Mouse (Mus musculus): ENCODE data around the gene Gm4846. TPM values are rescaled to one million over a fixed set of nuclear protein-coding genes. Genes with fewer than 3 reads are reported as not detected.
"Not testable (repeated sequence)": the region's sequence is repeated elsewhere in the genome, so short reads cannot be mapped to it uniquely, and the experiment has no call there.

Gene Gm4846
- not detected in 2 replicates for polyA plus RNA-seq (2011; ENCODE audit: insufficient read depth, insufficient read length, low read depth, missing spikeins)

DNA sequence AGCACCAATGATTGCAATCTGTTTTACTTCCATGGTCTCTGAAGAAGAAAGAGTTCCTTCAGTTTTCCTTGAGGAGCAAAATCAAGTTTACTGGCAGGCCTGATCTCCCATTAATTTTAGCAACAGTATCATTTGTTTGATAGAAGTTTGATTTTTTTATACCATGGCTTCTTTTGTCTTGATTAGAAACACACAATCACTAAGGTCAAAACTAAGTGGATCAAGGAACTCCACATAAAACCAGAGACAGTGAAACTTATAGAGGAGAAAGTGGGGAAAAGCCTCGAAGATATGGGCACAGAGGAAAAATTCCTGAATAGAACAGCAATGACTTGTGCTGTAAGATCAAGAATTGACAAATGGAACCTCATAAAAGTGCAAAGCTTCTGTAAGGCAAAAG, at the start of gene Gm4846:
Gm4846 (minus strand) TSS at position 101 of the 400 bp plus-strand sequence.
- not testable (repeated sequence) for H3K27ac ChIP-seq (ENCODE audit: insufficient read depth, low read length); H3K4me1 ChIP-seq (ENCODE audit: control insufficient read depth, insufficient read depth, low read length); H3K27me3 ChIP-seq (ENCODE audit: control insufficient read depth, insufficient read depth, low read length, poor library complexity, severe bottlenecking); H3K4me3 ChIP-seq (ENCODE audit: low read depth, low read length); H3K36me3 ChIP-seq (ENCODE audit: control insufficient read depth, insufficient read depth, low read length, poor library complexity, severe bottlenecking); H3K9me3 ChIP-seq (replicated peaks; ENCODE audit: control insufficient read depth, insufficient read depth, low read length, poor library complexity, severe bottlenecking); H3K9ac ChIP-seq (ENCODE audit: low read depth, poor library complexity, severe bottlenecking)

DNA sequence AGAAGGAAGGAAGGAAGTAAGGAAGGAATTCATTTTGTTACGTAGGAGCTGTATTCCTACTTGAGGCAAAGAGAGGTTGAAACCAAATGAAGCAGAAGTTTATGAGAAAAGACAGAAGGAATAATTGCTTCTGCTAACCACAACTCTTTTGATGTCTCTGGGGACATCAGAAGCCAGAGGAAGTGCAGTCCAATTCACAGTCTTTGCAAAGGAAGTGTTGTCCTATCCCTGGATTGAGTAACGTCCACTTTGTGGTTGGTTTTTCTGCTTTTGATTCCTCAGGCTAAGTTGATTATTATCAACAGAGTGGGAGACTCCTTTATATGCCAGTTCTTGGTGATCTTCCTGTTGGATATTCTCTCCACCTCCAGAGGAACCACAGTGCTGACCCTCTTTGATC, 34.1 kb upstream of the Gm4846 start:
- not testable (repeated sequence) for H3K27ac ChIP-seq (ENCODE audit: insufficient read depth, low read length); H3K9ac ChIP-seq (ENCODE audit: low read depth, poor library complexity, severe bottlenecking); H3K9me3 ChIP-seq (replicated peaks; ENCODE audit: control insufficient read depth, insufficient read depth, low read length, poor library complexity, severe bottlenecking); H3K27me3 ChIP-seq (ENCODE audit: control insufficient read depth, insufficient read depth, low read length, poor library complexity, severe bottlenecking); H3K36me3 ChIP-seq (ENCODE audit: control insufficient read depth, insufficient read depth, low read length, poor library complexity, severe bottlenecking); H3K4me1 ChIP-seq (ENCODE audit: control insufficient read depth, insufficient read depth, low read length); H3K4me3 ChIP-seq (ENCODE audit: low read depth, low read length)

DNA sequence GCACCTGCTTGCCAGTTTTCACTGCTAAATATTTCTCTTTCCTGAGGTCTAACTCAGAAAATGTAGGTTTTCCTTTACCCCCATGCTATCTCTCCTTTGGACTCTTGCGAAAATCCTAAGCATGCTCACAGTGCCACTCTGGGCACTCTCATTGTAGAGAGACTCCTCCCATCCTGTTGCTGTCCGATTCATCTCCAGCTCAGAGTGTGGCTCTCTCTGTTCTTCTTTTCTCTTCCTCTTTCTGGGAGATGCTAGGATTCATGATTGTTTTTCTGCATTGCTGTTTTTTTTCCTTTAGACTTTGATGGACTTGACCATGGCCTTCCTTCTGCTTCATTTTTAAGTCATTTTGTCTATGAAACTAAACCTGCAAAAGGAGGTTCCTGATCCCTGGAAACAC, 27.3 kb upstream of the Gm4846 start:
- not testable (repeated sequence) for H3K27me3 ChIP-seq (ENCODE audit: control insufficient read depth, insufficient read depth, low read length, poor library complexity, severe bottlenecking); H3K27ac ChIP-seq (ENCODE audit: insufficient read depth, low read length); H3K4me3 ChIP-seq (ENCODE audit: low read depth, low read length); H3K4me1 ChIP-seq (ENCODE audit: control insufficient read depth, insufficient read depth, low read length); H3K9ac ChIP-seq (ENCODE audit: low read depth, poor library complexity, severe bottlenecking); H3K36me3 ChIP-seq (ENCODE audit: control insufficient read depth, insufficient read depth, low read length, poor library complexity, severe bottlenecking); H3K9me3 ChIP-seq (replicated peaks; ENCODE audit: control insufficient read depth, insufficient read depth, low read length, poor library complexity, severe bottlenecking)

DNA sequence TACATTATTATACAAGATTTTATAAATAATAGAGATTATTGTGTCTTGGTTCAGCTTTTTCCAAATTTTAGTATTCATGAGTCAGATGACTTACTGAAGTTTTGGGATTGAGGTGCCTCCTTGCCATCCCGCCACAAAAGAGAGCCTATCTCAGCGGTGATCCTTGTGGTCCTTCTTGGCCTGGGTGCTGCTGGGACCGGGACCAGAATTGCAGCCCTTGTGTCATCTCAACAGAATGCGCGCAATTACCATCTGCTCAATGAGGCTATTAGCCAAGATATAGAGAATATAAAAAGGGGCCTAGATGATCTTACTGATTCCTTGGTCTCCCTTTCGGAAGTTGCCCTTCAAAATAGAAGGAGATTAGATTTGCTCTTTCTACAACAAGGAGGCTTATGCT, 22.2 kb upstream of the Gm4846 start:
- not testable (repeated sequence) for H3K9ac ChIP-seq (ENCODE audit: low read depth, poor library complexity, severe bottlenecking); H3K27ac ChIP-seq (ENCODE audit: insufficient read depth, low read length); H3K27me3 ChIP-seq (ENCODE audit: control insufficient read depth, insufficient read depth, low read length, poor library complexity, severe bottlenecking); H3K4me1 ChIP-seq (ENCODE audit: control insufficient read depth, insufficient read depth, low read length); H3K4me3 ChIP-seq (ENCODE audit: low read depth, low read length); H3K36me3 ChIP-seq (ENCODE audit: control insufficient read depth, insufficient read depth, low read length, poor library complexity, severe bottlenecking); H3K9me3 ChIP-seq (replicated peaks; ENCODE audit: control insufficient read depth, insufficient read depth, low read length, poor library complexity, severe bottlenecking)

DNA sequence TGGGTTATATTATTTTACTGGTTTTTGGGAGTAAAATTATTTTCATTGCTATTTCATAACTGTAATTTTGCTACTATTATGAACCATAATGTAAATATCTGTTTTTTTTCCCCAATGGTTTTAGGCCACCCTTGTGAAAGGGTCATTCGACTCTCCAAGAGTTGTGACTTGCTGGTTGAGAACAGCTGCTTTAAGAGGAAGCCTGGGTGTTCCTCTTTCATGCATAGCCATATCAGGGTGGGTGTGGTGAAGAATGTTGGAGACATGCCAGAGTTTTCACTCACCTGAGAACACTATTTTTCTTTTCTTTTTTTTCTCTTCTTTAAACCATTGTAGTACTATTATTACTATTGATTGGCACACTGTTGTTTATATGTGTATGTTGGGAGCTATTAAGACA, 19.2 kb upstream of the Gm4846 start:
- H3K4me3 ChIP-seq (ENCODE audit: low read depth, low read length), result no peak overlapping the region
- H3K9me3 ChIP-seq (replicated peaks; ENCODE audit: control insufficient read depth, insufficient read depth, low read length, poor library complexity, severe bottlenecking), result no peaks in the 10 kb centered on the region
- H3K4me1 ChIP-seq (ENCODE audit: control insufficient read depth, insufficient read depth, low read length), result no peaks in the 10 kb centered on the region
- H3K36me3 ChIP-seq (ENCODE audit: control insufficient read depth, insufficient read depth, low read length, poor library complexity, severe bottlenecking), result no peaks in the 10 kb centered on the region
- TF ChIP-seq EP300 (IDR thresholded peaks at IDR 0.05; ENCODE audit: insufficient read depth, low read depth, low read length), result no peak
- no peak for TF ChIP-seq CTCF (IDR thresholded peaks at IDR 0.05; ENCODE audit: low read depth, low read length)
- no peak for TF ChIP-seq POLR2A (IDR thresholded peaks at IDR 0.05; ENCODE audit: insufficient read depth, low read length)
- H3K27ac ChIP-seq (ENCODE audit: insufficient read depth, low read length), result no peak overlapping the region
- no peak overlapping the region for H3K9ac ChIP-seq (ENCODE audit: low read depth, poor library complexity, severe bottlenecking)
- no peaks in the 10 kb centered on the region for H3K27me3 ChIP-seq (ENCODE audit: control insufficient read depth, insufficient read depth, low read length, poor library complexity, severe bottlenecking)

DNA sequence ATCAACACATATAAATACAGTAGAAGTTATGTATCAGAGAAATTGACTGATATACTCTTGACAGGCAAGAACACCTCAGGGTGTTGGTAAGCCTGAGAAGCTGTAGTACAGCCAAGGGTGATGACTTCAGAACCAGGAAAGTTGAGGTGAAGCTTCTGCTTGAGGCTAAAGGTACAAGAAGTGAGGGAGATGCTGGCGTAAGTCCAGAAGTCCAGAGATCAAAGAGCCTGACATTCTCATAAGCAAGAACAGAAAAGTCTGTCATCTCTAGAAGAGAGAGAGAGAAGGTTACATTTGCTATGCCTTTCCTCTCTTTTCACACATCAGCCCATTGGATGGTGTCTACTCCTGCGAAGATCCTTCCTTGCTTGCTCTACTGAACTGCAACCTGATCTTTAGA, 6.8 kb upstream of the Gm4846 start:
- H3K27ac ChIP-seq (ENCODE audit: insufficient read depth, low read length); H3K4me1 ChIP-seq (ENCODE audit: control insufficient read depth, insufficient read depth, low read length); H3K4me3 ChIP-seq (ENCODE audit: low read depth, low read length); H3K27me3 ChIP-seq (ENCODE audit: control insufficient read depth, insufficient read depth, low read length, poor library complexity, severe bottlenecking); H3K9ac ChIP-seq (ENCODE audit: low read depth, poor library complexity, severe bottlenecking); H3K36me3 ChIP-seq (ENCODE audit: control insufficient read depth, insufficient read depth, low read length, poor library complexity, severe bottlenecking); H3K9me3 ChIP-seq (replicated peaks; ENCODE audit: control insufficient read depth, insufficient read depth, low read length, poor library complexity, severe bottlenecking): not testable (repeated sequence)

DNA sequence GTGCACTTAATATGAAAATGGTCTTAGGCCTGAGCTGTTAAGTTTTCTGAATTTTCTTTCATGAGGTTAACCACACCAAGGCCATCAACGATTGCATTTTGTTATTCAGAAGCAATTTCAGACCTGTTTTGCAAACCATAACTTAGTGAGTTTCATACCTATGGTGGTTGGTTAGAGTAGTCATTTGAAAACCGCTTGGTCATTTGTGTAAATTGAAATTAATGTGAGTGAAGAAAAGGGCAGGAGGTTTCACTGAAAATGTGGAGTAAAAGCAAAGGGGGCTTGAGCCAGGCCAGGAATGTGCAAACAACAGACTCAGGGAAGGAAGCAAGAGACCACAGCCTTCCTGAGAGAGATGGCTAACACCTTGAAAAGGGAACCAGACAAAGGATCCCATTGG, 17.9 kb downstream of the Gm4846 start:
- Histone ChIP-seq H3K9me3 (replicated peaks; ENCODE audit: control insufficient read depth, insufficient read depth, low read length, poor library complexity, severe bottlenecking) (no peaks in the 10 kb centered on the region), H3K4me1 (ENCODE audit: control insufficient read depth, insufficient read depth, low read length) (no peaks in the 10 kb centered on the region), H3K9ac (ENCODE audit: low read depth, poor library complexity, severe bottlenecking) (no peak overlapping the region), H3K27me3 (ENCODE audit: control insufficient read depth, insufficient read depth, low read length, poor library complexity, severe bottlenecking) (no peaks in the 10 kb centered on the region), H3K4me3 (ENCODE audit: low read depth, low read length) (no peak overlapping the region), H3K36me3 (ENCODE audit: control insufficient read depth, insufficient read depth, low read length, poor library complexity, severe bottlenecking) (no peaks in the 10 kb centered on the region), H3K27ac (ENCODE audit: insufficient read depth, low read length) (no peak overlapping the region)
- TF ChIP-seq EP300 (IDR thresholded peaks at IDR 0.05; ENCODE audit: insufficient read depth, low read depth, low read length) (no peak), CTCF (IDR thresholded peaks at IDR 0.05; ENCODE audit: low read depth, low read length) (no peak), POLR2A (IDR thresholded peaks at IDR 0.05; ENCODE audit: insufficient read depth, low read length) (no peak)
